Mouse (Mus musculus) lung, embryonic 14.5 days (tissue): ENCODE measurements around the gene Ift74. TPM values are rescaled to one million over a fixed set of nuclear protein-coding genes. Genes with fewer than 3 reads are reported as not detected.
A peak's percentile ranks its signal among the peaks of the same experiment; 100 is the strongest.

Source experiments
- ATAC-seq: fragments of 200-750 bp; cut with Nextera tagmentation; 2 replicates; pipeline ENCODE4 v1.8.0; 2017; ENCODE audit warnings: mild to moderate bottlenecking, moderate TSS enrichment, moderate library complexity; ENCODE audit not compliant: insufficient read depth
- DNase-seq: peaks from one replicate; pipeline ENCODE4 v3.0.0-alpha.2; 2015
- H3K27ac ChIP-seq: fragments of 300-500 bp; sonication (generic); 2 replicates; pipeline ENCODE4 v1.5.1; 2014; ENCODE audit warnings: low read depth, mild to moderate bottlenecking, moderate library complexity
- H3K27me3 ChIP-seq: fragments of 300-500 bp; sonication (generic); 2 replicates; pipeline ENCODE4 v1.6.1; 2014; ENCODE audit warnings: low read length, control low read depth; ENCODE audit not compliant: insufficient read depth
- H3K36me3 ChIP-seq: fragments of 300-500 bp; sonication (generic); 2 replicates; pipeline ENCODE4 v1.6.1; 2014; ENCODE audit warnings: control low read depth; ENCODE audit not compliant: insufficient read depth
- H3K4me1 ChIP-seq: fragments of 300-500 bp; sonication (generic); 2 replicates; pipeline ENCODE4 v1.6.1; 2014; ENCODE audit warnings: antibody characterized with exemption, control low read depth; ENCODE audit not compliant: insufficient read depth
- H3K4me2 ChIP-seq: fragments of 300-500 bp; sonication (generic); 2 replicates; pipeline ENCODE4 v1.6.1; 2014; ENCODE audit warnings: mild to moderate bottlenecking
- H3K4me3 ChIP-seq: fragments of 300-500 bp; sonication (generic); 2 replicates; pipeline ENCODE4 v1.5.1; 2014; ENCODE audit warnings: low read depth, low read length
- H3K9ac ChIP-seq: fragments of 300-500 bp; sonication (generic); 2 replicates; pipeline ENCODE4 v1.6.1; 2014
- H3K9me3 ChIP-seq: fragments of 300-500 bp; sonication (generic); 2 replicates; pipeline ENCODE4 v1.6.1; 2016; ENCODE audit warnings: low read depth, low read length, control low read depth
- CTCF ChIP-seq: IDR thresholded peaks from 2 replicates; pipeline ENCODE4 v1.5.1; 2016; ENCODE audit warnings: antibody characterized with exemption, low read depth
- WGBS: fragments of 180-500 bp; shearing (Covaris S2); extraction: QIAGEN DNeasy Blood & Tissue Kit; methylation state at CpG from one replicate; pipeline ENCODE4 v1.1.7; 2014; 5-methylcytosine and 5-hydroxymethylcytosine counted together
- polyA plus RNA-seq: library from polyadenylated mRNA; unstranded; fragments of >200 nt; fragmentation: Nextera tagmentation; extraction: Ambion mirVana; gene quantifications from 2 replicates; pipeline ENCODE4 v1.2.1, GENCODE M21; 2014

Gene Ift74
- polyA plus RNA-seq, 1 experiment from 2014 or later, result 34.1 TPM

DNA sequence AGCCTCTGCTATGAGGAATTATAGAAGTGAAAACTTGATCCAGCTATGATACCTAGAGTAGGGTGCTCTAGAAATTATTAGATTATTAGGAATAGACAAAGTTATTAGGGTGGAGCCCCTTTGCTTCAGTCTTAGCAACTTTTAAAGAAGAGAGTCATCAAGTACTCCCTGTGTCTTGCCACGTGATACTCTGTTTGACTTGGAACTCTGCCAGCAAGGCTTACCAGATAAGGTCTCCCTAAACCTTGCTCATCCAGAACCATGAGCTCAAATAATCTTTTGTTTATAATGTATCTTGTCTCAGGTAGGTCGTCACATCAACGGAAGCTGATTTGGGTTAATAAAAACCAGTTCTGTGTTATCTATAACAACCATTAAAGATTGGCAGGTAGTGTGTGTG, 82.1 kb downstream of the Ift74 start:
- no peak overlapping the region for H3K9ac ChIP-seq
- H3K36me3 ChIP-seq, result no peaks in the 10 kb centered on the region
- no peak overlapping the region for H3K4me2 ChIP-seq
- 36% methylated on average over 3 of the region's 3 CpGs for WGBS
- no peaks in the 10 kb centered on the region for H3K9me3 ChIP-seq
- ATAC-seq (no peak), DNase-seq (peak; percentile 24)
- no peak overlapping the region for H3K27ac ChIP-seq
- no peak overlapping the region for H3K4me3 ChIP-seq
- no peaks in the 10 kb centered on the region for H3K27me3 ChIP-seq
- TF ChIP-seq CTCF, result no peak
- no peaks in the 10 kb centered on the region for H3K4me1 ChIP-seq

DNA sequence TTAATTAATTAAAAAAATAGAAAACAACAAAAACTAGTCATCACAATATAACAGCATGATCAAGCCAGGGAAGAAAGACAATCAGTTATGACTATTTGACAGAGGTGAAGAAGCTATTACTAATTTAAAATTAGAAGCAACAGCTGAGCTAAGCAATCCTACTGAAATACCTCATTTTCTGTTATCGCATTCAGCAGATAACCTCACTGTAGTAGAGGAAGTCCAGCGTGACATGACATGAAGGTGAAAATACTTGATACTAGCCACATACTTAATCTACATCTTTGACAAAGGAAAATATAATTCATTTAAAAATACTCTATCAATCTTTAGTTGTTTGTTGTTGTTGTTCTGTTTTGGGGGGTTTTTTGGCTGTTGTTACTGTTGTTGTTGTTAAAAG, 96.7 kb downstream of the Ift74 start:
- no peak for TF ChIP-seq CTCF
- Histone ChIP-seq H3K27me3 (no peaks in the 10 kb centered on the region), H3K9me3 (no peaks in the 10 kb centered on the region), H3K4me3 (no peak overlapping the region), H3K4me1 (no peaks in the 10 kb centered on the region), H3K4me2 (no peak overlapping the region), H3K9ac (no peak overlapping the region), H3K27ac (no peak overlapping the region), H3K36me3 (no peaks in the 10 kb centered on the region)
- 81% methylated on average over 2 of the region's 2 CpGs for whole genome bisulfite sequencing
- DNase-seq, result no peak
- no peak for ATAC-seq

DNA sequence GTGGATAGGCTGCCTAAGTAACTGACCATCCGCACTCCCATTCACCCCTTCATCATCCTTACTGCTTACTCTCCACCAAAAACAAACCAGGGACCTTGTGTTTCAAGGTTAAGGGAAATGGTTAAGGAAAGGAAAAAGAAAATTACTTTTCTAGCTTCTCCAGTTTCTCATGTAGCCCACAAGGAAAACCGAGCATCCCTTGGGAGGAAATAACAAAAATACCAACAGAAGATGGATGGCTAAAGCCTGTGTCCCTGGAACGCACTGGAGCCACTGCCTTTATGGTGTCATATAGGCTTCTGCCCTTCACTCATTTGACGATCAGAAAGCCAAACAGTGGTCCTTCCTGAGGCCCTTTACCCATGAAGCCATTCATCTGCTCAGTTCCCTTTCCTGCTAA, 97.1 kb downstream of the Ift74 start:
- TF ChIP-seq CTCF, result no peak
- 61% methylated on average over 4 of the region's 4 CpGs for WGBS
- no peak for DNase-seq
- Histone ChIP-seq H3K36me3 (no peaks in the 10 kb centered on the region), H3K4me3 (no peak overlapping the region), H3K4me2 (no peak overlapping the region), H3K9ac (no peak overlapping the region), H3K4me1 (no peaks in the 10 kb centered on the region), H3K27me3 (no peaks in the 10 kb centered on the region), H3K9me3 (no peaks in the 10 kb centered on the region), H3K27ac (no peak overlapping the region)
- no peak for ATAC-seq

DNA sequence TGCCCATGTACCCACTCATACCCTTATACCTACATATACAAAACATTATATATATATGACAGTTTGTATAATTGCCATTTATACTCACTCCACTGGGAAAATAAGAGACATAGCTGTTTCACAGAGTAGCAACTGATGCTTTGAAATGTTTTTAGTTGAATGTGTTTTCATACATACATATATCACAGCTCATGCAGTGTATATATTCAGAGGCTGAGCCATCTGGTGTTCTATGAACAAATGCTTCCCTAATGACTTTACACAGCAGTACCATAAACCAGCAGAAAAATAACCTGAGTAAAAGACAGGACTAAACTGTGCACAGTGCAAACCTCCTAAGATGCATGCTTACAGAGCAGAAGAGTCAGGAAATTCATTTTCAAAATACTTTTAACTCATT, 99.5 kb downstream of the Ift74 start:
- TF ChIP-seq CTCF, result no peak
- H3K27me3 ChIP-seq, result no peaks in the 10 kb centered on the region
- H3K9ac ChIP-seq, result no peak overlapping the region
- ATAC-seq, result no peak
- no peaks in the 10 kb centered on the region for H3K4me1 ChIP-seq
- no peaks in the 10 kb centered on the region for H3K36me3 ChIP-seq
- no peak for DNase-seq
- H3K4me2 ChIP-seq, result no peak overlapping the region
- no peaks in the 10 kb centered on the region for H3K9me3 ChIP-seq
- H3K4me3 ChIP-seq, result no peak overlapping the region
- H3K27ac ChIP-seq, result no peak overlapping the region

DNA sequence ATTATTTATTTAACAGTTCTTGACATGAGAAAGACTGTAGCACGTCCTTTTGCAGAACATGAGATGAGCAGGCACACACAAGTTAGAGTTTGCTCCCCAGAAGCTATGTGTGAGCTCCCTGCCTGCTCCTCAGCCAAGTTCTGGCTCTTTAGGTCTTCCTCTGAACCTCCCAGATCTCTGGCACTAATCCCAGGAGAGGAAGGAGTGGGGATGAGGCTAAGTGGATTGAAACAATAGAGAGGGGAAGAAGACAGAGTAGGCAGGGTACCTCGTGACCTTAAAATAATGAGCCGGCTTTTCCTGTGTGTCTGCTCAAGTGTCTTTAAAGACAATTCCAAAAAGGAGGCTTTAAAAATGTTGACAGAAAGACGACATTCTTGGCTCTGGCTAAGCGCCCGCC, 100.9 kb downstream of the Ift74 start:
- Histone ChIP-seq H3K4me2 (peak overlapping the region; percentile 31; the same call in 1 of the 2 replicates), H3K27ac (peak overlapping the region; percentile 58; the same call in 1 of the 2 replicates), H3K36me3 (no peaks in the 10 kb centered on the region), H3K4me1 (no peaks in the 10 kb centered on the region), H3K9me3 (no peaks in the 10 kb centered on the region), H3K9ac (no peak overlapping the region), H3K27me3 (no peaks in the 10 kb centered on the region), H3K4me3 (no peak overlapping the region)
- ATAC-seq, result peak; percentile 90; the same call in 1 of the 2 replicates
- 31% methylated on average over 6 of the region's 6 CpGs for WGBS
- DNase-seq, result peak; percentile 79
- TF ChIP-seq CTCF, result no peak

DNA sequence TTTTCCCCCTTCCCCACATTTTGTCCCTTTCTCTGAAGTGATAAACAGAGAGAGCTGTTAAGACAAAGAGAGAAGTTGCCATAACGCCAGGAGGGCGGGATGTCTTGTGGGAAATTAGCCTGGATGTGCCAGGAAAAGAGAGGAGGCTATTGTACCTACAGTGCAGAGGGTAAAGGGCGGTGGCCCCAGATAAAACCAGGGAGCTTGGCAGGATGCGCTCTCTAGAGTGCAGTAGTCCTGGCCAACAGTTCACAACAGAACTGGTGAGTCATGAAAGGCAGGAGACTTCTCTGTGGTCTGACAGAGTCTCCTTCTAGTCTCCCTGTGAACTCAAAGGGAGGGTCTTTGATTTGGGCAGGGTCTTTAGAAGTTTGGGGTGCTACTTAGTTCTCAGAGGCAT, 111.5 kb downstream of the Ift74 start:
- WGBS, result 67% methylated on average over 4 of the region's 4 CpGs
- H3K4me1 ChIP-seq, result no peaks in the 10 kb centered on the region
- H3K4me2 ChIP-seq, result no peak overlapping the region
- H3K9me3 ChIP-seq, result no peaks in the 10 kb centered on the region
- H3K27me3 ChIP-seq, result no peaks in the 10 kb centered on the region
- no peak overlapping the region for H3K27ac ChIP-seq
- ATAC-seq (no peak), DNase-seq (no peak)
- no peak overlapping the region for H3K4me3 ChIP-seq
- TF ChIP-seq CTCF, result no peak
- no peaks in the 10 kb centered on the region for H3K36me3 ChIP-seq
- no peak overlapping the region for H3K9ac ChIP-seq

DNA sequence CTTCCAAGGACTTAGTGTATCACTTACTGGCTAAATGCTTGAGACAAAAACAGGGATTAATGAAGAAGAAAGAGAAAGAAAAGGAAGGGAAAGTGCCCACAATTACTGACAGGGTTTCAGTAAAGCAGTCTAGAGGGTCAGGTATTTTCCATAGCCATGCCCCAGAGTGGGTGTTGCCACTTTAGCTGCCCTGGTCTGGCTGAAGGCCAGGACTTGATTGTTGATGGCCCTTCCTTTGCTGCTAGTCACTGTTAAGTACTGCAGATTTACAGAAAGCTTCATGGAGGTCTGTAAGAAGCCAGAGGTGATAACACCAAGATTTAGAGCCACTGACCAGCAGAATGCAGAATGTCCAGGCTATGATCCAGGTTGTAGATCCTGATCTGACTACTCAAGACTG, 118.4 kb downstream of the Ift74 start:
- Histone ChIP-seq H3K4me3 (no peak overlapping the region), H3K4me2 (no peak overlapping the region), H3K9ac (no peak overlapping the region), H3K36me3 (no peaks in the 10 kb centered on the region), H3K4me1 (no peaks in the 10 kb centered on the region), H3K9me3 (no peaks in the 10 kb centered on the region), H3K27ac (no peak overlapping the region), H3K27me3 (no peaks in the 10 kb centered on the region)
- ATAC-seq, result no peak
- no peak for DNase-seq
- no peak for TF ChIP-seq CTCF
